Mouse (Mus musculus) adipocyte (in vitro differentiated cells): Measurements from ENCODE around the gene Timm29.

Source experiments
- DNase-seq: peaks from one replicate; pipeline ENCODE4 v3.0.0-alpha.2; 2016; ENCODE audit warnings: low spot score

Timm29 gene

DNA sequence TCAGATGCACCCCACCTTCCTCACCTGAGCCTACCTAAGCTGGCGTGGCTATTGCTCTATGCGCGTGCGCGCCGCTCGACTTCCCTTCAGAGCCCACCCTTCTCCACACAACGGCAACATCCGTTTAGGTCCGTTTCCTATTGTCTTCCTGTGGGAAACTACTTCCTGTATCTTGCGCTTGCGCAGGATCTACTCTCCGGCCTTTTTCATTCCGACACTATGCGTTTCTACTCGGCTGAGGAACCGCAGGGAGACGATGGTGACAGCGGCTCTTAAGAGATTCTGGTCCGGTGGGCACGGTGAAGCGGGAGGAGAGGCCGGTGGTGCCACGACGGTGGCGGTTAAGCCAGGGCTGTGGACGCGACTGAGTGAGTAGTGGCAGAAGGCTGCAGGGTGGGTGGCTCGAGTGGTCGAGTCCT is at the start of gene Timm29, which contains the start of gene Yipf2:
Gene Timm29, plus strand, starts transcription at position 20 of the 419 bp plus-strand sequence.
Gene Yipf2, minus strand, starts transcription at position 126 of the 419 bp plus-strand sequence.
- DNase-seq, result peak; percentile 96

DNA sequence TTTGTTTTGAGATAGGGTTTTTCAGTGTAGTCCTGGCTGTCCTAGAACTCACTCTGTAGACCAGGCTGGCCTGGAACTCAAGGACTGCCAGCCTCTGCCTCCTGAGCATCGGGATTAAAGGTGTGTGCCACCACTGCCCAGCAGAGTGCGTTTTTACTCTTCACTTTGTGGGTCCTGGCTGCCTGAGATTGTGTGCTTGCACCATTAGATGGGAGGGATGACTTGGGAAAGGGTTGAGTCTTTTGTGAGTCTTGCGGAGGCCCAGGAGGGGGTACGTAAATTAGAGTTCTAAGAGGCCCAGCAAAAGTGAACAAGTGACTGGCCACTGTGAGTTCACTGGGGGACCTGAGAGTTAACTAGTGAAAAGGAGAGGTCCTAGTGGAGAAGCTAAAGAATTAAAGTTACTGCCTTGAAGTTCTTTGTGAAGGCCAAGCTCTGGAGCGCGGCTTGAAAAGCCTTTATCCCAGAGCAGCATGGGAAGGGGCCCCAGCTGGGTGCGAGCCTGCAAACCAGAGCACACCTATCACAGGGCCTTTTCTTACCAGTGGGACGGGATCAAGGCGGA is 47.1 kb upstream of the Timm29 start:
- DNase-seq, result no peak

DNA sequence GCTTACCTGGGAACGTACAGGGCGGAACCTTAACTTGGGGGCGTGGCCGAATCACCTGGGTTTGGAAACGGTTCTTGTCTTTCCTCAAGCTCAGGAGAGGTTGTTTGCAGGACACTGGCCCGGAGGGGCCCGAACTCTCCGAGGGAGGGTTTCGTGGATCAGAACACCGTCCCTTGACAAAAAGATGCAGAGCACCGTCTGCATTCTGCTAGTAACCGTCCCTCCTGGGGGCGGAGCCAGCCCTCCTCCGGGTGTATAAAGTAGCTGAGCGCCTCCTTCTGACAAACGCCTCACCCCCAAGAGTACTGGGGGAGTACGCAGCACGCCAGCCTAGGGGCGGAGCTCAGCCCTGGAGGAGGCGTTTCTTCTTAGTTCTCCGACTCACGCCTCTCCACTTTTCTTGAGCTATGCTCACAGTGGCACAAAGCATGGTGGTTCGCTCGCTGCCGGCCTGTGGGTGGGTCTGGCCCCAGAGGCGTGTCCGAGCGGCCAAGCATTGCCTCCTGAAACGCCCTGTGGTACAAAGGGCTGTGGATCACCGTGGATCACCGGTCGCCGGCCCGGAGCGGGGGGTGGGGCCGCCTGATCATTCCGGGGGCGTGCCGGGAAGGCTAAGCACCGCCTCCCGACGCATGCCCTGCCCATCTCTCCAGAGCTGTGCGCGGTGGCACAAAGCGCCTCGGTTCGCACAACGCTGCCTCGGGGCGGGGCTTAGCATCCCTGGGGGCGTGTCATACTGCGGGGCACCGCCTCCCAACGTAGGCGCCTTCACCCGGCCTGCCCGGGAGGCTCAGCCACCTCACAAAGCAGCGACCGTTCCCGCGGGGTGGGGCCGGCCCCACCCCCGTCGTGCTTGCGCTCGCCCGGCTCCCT is 46.4 kb upstream of the Timm29 start:
- peak; percentile 97 for DNase-seq

DNA sequence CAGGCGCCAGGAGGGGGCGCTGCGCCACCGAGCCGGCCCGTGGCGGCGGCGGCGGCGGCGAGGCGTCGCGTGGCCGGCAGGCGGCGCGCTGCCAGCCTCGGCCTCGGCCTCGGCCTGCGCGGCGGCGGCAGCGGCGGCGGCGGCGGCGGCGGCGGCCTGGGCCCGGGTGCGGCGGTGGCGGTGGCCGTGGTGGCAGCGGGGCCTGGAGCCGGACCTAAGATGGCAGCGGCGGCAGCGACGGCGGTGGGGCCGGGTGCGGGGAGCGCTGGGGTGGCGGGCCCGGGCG is 45.8 kb upstream of the Timm29 start, which contains the start of gene Carm1:
Gene Carm1, plus strand, starts transcription at position 106 of the 286 bp plus-strand sequence.
- DNase-seq, result no peak

GRCm38 (mm10) chr9:21547075-21547941 is 45.2 kb upstream of the Timm29 start:
- DNase-seq, result peak; percentile 43

- DNase-seq, result no peak
These were observed 41.5 kb upstream of the Timm29 start for GRCm38 (mm10) chr9:21551049-21551448.

DNA sequence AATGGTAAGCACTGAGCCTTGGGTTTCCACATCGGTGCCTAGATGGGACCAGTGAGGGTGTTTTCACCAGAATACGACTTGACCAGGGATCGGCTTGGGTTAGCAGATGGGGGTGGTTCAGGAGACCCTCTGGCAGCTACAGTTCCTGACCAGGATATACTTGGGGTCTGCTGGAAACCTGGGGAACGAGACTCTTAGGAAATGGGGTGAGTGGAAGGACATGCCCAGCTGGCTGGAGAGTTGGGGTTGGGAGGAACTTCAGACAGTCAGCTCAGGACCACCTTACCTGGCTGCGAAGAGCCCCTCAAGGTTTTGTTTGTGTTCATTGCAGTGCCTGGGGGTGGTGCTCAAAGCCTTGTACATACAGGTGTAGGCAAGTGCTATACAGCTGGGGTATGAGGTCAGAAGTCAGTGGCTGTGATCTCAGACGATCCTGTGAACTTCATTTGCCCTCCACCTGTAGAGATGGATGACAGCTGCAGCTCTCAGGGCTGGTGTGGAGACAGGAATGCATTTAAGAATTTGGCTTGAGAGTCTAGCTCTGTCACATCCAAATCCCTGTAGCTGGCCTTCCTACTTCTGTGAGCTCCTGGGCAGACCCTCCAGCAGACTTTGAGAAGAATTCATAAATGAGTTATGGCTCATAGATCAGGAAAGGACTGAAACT is 38.8 kb upstream of the Timm29 start:
- DNase-seq, result no peak

DNA sequence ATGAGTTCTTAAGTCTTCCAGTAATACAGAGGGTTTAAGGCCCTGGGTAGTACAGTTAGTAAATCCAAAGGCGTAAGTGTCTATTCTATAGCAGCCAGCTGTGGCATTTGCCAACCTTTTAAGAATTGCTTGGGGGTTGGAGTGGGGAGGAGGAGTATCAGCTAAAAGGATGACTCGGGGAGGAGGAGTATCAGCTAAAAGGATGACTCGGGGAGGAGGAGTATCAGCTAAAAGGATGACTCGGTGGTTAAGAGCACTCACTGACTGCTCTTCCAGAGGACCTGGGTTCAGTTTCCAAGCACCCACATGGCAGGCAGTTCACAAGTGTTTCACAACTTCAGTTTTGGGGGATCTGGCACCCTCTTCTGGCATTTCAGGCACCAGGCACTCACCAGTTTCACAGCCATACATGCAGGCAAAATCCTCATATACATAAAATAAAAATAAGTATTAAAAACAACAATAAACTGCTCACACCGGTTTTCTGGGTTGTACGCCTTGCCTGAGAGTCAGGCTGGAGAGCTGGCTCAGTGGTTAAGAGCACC is 37.3 kb upstream of the Timm29 start:
- no peak for DNase-seq

- no peak for DNase-seq
These were observed 35.5 kb upstream of the Timm29 start for GRCm38 (mm10) chr9:21556996-21557395.

- DNase-seq, result no peak
These were observed 35.0 kb upstream of the Timm29 start for GRCm38 (mm10) chr9:21557556-21557955.

- DNase-seq, result no peak
These were observed 34.2 kb upstream of the Timm29 start for GRCm38 (mm10) chr9:21558366-21558765.

DNA sequence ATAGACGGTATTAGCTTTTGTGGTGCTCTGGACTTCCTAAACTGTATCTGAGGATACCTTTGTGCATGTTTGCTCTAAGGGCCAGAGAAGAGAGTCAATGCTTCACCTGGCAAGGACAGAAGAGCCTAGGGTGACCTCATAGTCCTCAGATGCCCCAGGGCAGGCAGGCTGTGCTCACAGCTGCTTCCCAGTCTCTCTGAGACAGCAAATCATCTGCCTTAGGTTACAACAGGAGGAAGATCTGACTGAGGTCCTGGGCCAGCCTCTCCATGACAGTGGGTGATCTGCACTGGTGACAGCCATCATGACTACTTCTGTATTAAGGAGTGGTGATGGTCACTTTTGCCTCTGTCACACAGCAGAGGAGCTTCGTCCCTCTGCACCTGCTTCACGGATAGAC is 33.4 kb upstream of the Timm29 start:
- no peak for DNase-seq

GRCm38 (mm10) chr9:21564420-21564819 is 28.1 kb upstream of the Timm29 start:
- DNase-seq, result no peak

GRCm38 (mm10) chr9:21565004-21565586 is 27.4 kb upstream of the Timm29 start:
- DNase-seq, result no peak

GRCm38 (mm10) chr9:21566538-21566937 is 26.0 kb upstream of the Timm29 start:
- DNase-seq, result no peak

DNA sequence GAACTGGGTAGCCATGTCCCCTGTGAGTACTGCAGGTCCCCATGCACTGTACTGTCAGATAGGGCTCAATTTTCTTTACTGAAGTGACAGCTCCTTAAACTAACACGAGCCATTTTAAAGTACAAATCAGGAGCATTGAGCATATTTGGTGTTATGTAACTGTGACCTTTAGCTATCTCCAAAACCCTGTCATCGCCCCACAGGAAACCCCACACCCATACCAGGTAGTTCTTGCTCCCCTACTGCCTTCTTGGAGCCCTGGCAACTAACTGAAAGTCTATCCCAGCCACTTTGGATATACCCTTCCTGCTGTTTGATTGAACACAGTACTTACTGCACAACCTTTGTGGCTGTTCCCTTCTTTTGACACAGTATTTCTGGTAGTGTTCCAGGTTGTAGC is 25.5 kb upstream of the Timm29 start:
- no peak for DNase-seq

DNA sequence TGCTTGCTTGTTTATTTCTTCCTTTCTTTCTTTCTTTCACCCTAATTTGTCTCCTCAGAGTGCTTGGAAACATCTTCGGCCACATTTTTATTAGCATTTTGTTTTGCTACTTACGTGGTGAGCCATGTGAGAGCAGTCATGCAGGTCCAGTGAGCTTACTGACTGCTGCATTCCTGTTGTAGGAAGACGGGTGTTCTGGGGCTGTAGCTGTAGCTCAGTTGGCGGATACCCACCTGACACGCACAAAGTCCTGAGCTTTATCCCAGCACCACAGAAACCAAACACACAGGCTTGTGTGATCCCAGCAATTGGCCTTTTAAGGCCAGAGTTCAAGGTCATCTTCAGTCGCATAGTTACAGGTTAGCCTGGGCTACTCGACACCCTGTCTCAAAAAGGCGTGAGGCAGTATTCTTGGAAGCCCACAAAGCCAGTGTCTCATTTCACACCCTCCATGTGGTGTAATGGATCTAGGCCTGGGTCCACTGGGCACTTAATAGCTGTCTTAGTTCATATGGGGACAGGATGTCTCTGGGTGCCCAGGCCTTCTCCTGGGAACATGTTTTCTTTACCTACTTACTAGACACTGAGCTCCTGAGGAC is 23.8 kb upstream of the Timm29 start:
- DNase-seq, result no peak

DNA sequence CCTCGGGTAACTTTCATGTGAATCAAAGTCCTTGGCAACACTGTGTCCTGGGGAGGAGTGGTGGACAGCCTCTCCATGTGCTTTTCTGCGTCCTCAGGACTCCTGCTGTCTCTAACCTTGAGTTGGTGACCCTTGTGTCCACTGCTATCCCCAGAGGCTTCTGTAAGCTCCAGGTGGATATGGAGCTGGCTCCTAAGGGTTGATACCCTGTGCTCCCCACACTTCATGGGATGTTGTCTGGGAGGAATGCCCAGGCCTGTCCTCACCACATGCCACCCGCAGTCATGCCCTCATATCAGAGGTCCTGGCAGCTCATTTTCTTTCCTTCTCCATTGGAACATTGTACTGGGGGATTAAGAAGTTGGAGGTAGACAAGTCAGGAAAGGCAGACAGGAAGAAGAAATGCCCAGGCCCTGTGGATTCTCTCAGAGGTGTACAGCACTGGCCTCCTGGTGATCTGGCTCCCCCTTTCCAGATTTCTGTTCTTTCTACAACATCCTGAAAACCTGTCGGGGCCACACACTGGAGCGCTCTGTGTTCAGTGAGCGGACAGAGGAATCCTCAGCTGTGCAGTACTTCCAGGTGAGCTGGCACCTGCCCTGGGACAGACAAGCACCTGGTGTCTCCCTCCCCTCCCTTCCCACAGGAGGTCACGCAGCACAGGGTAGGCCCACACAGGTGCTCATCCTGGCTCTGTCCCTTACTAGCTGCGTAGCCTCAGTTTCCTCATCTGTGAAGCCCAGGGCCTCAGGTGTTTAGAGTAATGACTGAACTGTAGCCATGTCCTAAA is 18.3 kb upstream of the Timm29 start:
- DNase-seq, result no peak

DNA sequence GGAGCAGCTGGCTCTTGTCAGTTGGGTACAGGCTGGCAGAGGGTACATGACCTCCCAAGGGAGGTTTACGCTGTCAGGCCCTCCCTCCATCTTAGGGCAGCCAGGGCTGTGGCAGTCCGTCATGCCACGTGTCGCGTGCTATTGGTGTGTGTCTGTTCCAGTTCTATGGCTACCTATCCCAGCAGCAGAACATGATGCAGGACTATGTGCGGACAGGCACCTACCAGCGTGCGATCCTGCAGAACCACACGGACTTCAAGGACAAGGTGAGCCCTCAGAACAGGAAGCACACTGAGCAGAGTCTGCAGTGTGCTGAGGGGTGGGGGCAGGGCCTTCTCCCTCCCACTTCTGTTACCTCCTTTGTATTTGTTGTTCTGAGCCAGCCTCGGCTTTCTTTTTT is 17.3 kb upstream of the Timm29 start:
- no peak for DNase-seq

DNA sequence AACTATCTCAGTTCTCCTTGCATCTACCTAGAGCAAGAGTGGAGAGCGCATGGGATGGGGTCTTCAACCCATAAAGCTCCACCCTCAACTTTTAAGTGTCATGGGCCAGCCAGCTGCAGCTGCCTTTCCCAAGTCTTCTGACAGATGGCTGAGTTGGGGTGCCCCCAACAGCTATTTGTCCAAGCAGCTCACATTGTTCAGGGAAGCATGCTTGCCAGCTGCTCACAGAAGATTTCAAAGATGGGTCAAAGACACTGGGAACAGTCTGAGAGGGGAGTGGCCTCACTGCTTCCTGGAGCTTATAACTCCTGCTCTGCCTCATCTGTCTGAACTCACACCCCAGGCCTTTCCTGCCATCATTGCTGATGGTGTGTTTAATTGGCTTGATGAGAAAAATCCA is 16.2 kb upstream of the Timm29 start:
- DNase-seq, result no peak
